Mouse (Mus musculus): ENCODE results near the gene Smyd5. TPM values are rescaled to one million over a fixed set of nuclear protein-coding genes. Genes with fewer than 3 reads are reported as not detected.

The Smyd5 gene
- total and polyA plus RNA-seq, 2 experiments from 2014 or later = 15.0 to 16.0 TPM

- H3K27me3 ChIP-seq (ENCODE audit: control insufficient read depth, insufficient read depth, low read length) = no peaks in the 10 kb centered on the region
- H3K4me3 ChIP-seq (ENCODE audit: low read depth, low read length) = no peak overlapping the region
- H3K4me1 ChIP-seq (ENCODE audit: control insufficient read depth, insufficient read depth) = no peaks in the 10 kb centered on the region
- H3K9ac ChIP-seq (replicated peaks; ENCODE audit: low read depth, low read length) = no peak overlapping the region
- no peak for TF ChIP-seq EP300 (IDR thresholded peaks at IDR 0.05; ENCODE audit: low read depth)
- no peak for TF ChIP-seq CTCF (IDR thresholded peaks at IDR 0.05; ENCODE audit: low read depth)
- WGBS = 27% methylated on average over 5 of the region's 5 CpGs
- ATAC-seq (ENCODE audit: insufficient read depth, low read depth) (no peak), DNase-seq (ENCODE audit: low spot score) (no peak)
- H3K27ac ChIP-seq (ENCODE audit: low read depth) = no peak overlapping the region
- H3K36me3 ChIP-seq (replicated peaks; ENCODE audit: control insufficient read depth, insufficient read depth, low read length) = no peaks in the 10 kb centered on the region
- no peaks in the 10 kb centered on the region for H3K9me3 ChIP-seq (replicated peaks; ENCODE audit: control insufficient read depth, low read length)
- H3K4me2 ChIP-seq (ENCODE audit: low read depth, low read length) = no peak overlapping the region
Observed at GRCm38 (mm10) chr6:85399715-85400114, 32.1 kb upstream of the Smyd5 start.

DNA sequence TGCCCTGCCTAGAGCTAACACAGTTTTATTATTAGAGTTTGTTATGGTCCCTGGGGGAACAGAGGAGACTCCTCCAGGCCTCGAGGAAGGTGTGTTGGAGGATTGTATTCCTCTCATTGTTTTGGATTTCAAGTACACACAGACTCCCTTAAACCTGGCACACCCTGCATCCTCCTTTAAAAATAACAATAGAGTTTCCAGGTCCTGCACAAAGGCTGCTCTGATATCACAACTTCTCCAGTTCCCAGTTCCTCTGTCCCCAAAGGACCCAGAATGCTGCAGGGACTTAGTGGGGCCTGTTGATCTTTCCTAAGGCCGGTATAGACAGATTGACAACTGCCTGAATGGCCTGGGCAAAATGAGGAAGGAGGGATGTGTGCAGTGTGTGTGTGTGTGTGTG, 29.2 kb upstream of the Smyd5 start:
- H3K36me3 ChIP-seq (replicated peaks; ENCODE audit: control insufficient read depth, insufficient read depth, low read length) = no peaks in the 10 kb centered on the region
- no peak overlapping the region for H3K9ac ChIP-seq (replicated peaks; ENCODE audit: low read depth, low read length)
- no peak overlapping the region for H3K4me2 ChIP-seq (ENCODE audit: low read depth, low read length)
- H3K4me3 ChIP-seq (ENCODE audit: low read depth, low read length) = no peak overlapping the region
- H3K27me3 ChIP-seq (ENCODE audit: control insufficient read depth, insufficient read depth, low read length) = peaks cover 7% of the 10 kb centered on the region
- peak; percentile 73 for ATAC-seq (ENCODE audit: insufficient read depth, low read depth)
- H3K9me3 ChIP-seq (replicated peaks; ENCODE audit: control insufficient read depth, low read length) = no peaks in the 10 kb centered on the region
- H3K4me1 ChIP-seq (ENCODE audit: control insufficient read depth, insufficient read depth) = no peaks in the 10 kb centered on the region
- no peak for TF ChIP-seq CTCF (IDR thresholded peaks at IDR 0.05; ENCODE audit: low read depth)
- peak; percentile 69 for TF ChIP-seq EP300 (IDR thresholded peaks at IDR 0.05; ENCODE audit: low read depth)
- DNase-seq (ENCODE audit: low spot score) = peak; percentile 43
- WGBS = 40% methylated on average over 2 of the region's 2 CpGs
- H3K27ac ChIP-seq (ENCODE audit: low read depth) = peak overlapping the region; percentile 65

DNA sequence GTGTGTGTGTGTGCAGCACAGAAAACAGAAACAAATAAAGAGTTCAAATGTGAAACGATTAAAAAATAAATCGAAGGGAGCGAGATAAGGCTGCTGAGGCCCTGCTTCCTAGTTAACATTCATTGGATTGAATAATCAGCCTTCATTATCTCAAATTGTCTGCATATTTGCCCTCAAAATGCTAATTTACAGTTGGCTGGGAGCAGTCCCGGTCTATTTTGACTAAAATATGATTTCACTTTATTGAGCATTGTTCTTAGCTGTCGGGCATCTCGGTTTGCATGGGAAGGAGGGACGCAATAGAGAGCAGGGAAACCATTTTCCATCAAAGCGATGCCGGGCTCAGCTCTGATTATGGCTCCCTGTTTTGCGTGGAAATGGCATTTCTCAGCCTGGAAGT, 28.8 kb upstream of the Smyd5 start:
- ATAC-seq (ENCODE audit: insufficient read depth, low read depth) = no peak
- H3K9me3 ChIP-seq (replicated peaks; ENCODE audit: control insufficient read depth, low read length) = no peaks in the 10 kb centered on the region
- H3K4me2 ChIP-seq (ENCODE audit: low read depth, low read length) = no peak overlapping the region
- no peak overlapping the region for H3K9ac ChIP-seq (replicated peaks; ENCODE audit: low read depth, low read length)
- TF ChIP-seq EP300 (IDR thresholded peaks at IDR 0.05; ENCODE audit: low read depth) = no peak
- no peak for TF ChIP-seq CTCF (IDR thresholded peaks at IDR 0.05; ENCODE audit: low read depth)
- H3K27ac ChIP-seq (ENCODE audit: low read depth) = peak overlapping the region; percentile 65
- H3K27me3 ChIP-seq (ENCODE audit: control insufficient read depth, insufficient read depth, low read length) = peaks cover 11% of the 10 kb centered on the region
- no peak for DNase-seq (ENCODE audit: low spot score)
- no peaks in the 10 kb centered on the region for H3K36me3 ChIP-seq (replicated peaks; ENCODE audit: control insufficient read depth, insufficient read depth, low read length)
- H3K4me1 ChIP-seq (ENCODE audit: control insufficient read depth, insufficient read depth) = no peaks in the 10 kb centered on the region
- 72% methylated on average over 10 of the region's 10 CpGs for WGBS
- no peak overlapping the region for H3K4me3 ChIP-seq (ENCODE audit: low read depth, low read length)

- H3K27me3 ChIP-seq (ENCODE audit: control insufficient read depth, insufficient read depth, low read length) = peaks cover 36% of the 10 kb centered on the region
- H3K9me3 ChIP-seq (replicated peaks; ENCODE audit: control insufficient read depth, low read length) = no peaks in the 10 kb centered on the region
- no peaks in the 10 kb centered on the region for H3K4me1 ChIP-seq (ENCODE audit: control insufficient read depth, insufficient read depth)
- H3K36me3 ChIP-seq (replicated peaks; ENCODE audit: control insufficient read depth, insufficient read depth, low read length) = no peaks in the 10 kb centered on the region
- 5% methylated on average over 31 of the region's 31 CpGs for WGBS
- peak overlapping the region; percentile 24; the same call in 1 of the 2 replicates for H3K4me3 ChIP-seq (ENCODE audit: low read depth, low read length)
- no peak overlapping the region for H3K9ac ChIP-seq (replicated peaks; ENCODE audit: low read depth, low read length)
- peak overlapping the region; percentile 41 for H3K4me2 ChIP-seq (ENCODE audit: low read depth, low read length)
- no peak overlapping the region for H3K27ac ChIP-seq (ENCODE audit: low read depth)
- DNase-seq (ENCODE audit: low spot score) = no peak
- no peak for ATAC-seq (ENCODE audit: insufficient read depth, low read depth)
- TF ChIP-seq EP300 (IDR thresholded peaks at IDR 0.05; ENCODE audit: low read depth) (no peak), CTCF (IDR thresholded peaks at IDR 0.05; ENCODE audit: low read depth) (no peak)
Observed at GRCm38 (mm10) chr6:85409003-85409402, 22.8 kb upstream of the Smyd5 start.

DNA sequence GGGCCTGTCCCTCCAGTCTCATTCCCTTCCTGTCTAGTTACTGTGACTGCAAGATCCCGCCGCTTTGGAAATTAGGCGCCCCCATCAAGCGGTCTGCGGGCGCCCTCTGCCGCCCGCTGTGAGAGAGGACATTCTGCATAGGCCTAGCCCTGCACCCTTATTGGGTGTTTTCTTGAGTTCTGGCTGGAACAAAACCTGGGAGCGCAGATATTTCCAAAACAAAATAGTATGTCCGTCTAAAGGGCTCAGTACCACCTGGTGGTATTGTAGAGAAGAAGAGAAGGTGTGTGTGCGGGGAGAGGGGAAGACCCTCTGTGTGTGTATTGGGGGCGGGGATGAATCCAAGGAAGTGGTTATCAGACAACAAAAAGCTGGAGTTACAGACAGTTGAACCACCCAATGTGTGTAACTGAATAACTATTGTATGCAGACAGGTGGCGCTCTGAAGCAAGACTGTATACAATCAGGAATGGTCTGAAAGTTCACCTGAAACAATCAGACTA, 21.0 kb upstream of the Smyd5 start:
- no peak overlapping the region for H3K4me2 ChIP-seq (ENCODE audit: low read depth, low read length)
- no peak overlapping the region for H3K27ac ChIP-seq (ENCODE audit: low read depth)
- peaks cover 36% of the 10 kb centered on the region for H3K27me3 ChIP-seq (ENCODE audit: control insufficient read depth, insufficient read depth, low read length)
- no peak overlapping the region for H3K9ac ChIP-seq (replicated peaks; ENCODE audit: low read depth, low read length)
- H3K9me3 ChIP-seq (replicated peaks; ENCODE audit: control insufficient read depth, low read length) = no peaks in the 10 kb centered on the region
- no peak overlapping the region for H3K4me3 ChIP-seq (ENCODE audit: low read depth, low read length)
- 9% methylated on average over 13 of the region's 13 CpGs for WGBS
- peak; percentile 80 for TF ChIP-seq CTCF (IDR thresholded peaks at IDR 0.05; ENCODE audit: low read depth)
- no peak for TF ChIP-seq EP300 (IDR thresholded peaks at IDR 0.05; ENCODE audit: low read depth)
- ATAC-seq (ENCODE audit: insufficient read depth, low read depth) (peak; percentile 88), DNase-seq (ENCODE audit: low spot score) (peak; percentile 73)
- no peaks in the 10 kb centered on the region for H3K36me3 ChIP-seq (replicated peaks; ENCODE audit: control insufficient read depth, insufficient read depth, low read length)
- H3K4me1 ChIP-seq (ENCODE audit: control insufficient read depth, insufficient read depth) = no peaks in the 10 kb centered on the region

GRCm38 (mm10) chr6:85415829-85416228, 16.0 kb upstream of the Smyd5 start:
- H3K4me3 ChIP-seq (ENCODE audit: low read depth, low read length) = no peak overlapping the region
- no peaks in the 10 kb centered on the region for H3K27me3 ChIP-seq (ENCODE audit: control insufficient read depth, insufficient read depth, low read length)
- H3K36me3 ChIP-seq (replicated peaks; ENCODE audit: control insufficient read depth, insufficient read depth, low read length) = no peaks in the 10 kb centered on the region
- H3K4me2 ChIP-seq (ENCODE audit: low read depth, low read length) = no peak overlapping the region
- H3K4me1 ChIP-seq (ENCODE audit: control insufficient read depth, insufficient read depth) = no peaks in the 10 kb centered on the region
- H3K9ac ChIP-seq (replicated peaks; ENCODE audit: low read depth, low read length) = no peak overlapping the region
- no peak for TF ChIP-seq EP300 (IDR thresholded peaks at IDR 0.05; ENCODE audit: low read depth)
- TF ChIP-seq CTCF (IDR thresholded peaks at IDR 0.05; ENCODE audit: low read depth) = no peak
- no peak overlapping the region for H3K27ac ChIP-seq (ENCODE audit: low read depth)
- WGBS = 49% methylated on average over 3 of the region's 3 CpGs
- ATAC-seq (ENCODE audit: insufficient read depth, low read depth) (no peak), DNase-seq (ENCODE audit: low spot score) (no peak)
- no peaks in the 10 kb centered on the region for H3K9me3 ChIP-seq (replicated peaks; ENCODE audit: control insufficient read depth, low read length)

All from heart, postnatal 0 days (tissue).